Mouse (Mus musculus) gastrocnemius, adult 2 months (tissue): ENCODE measurements at regions not wholly inside any gene's neighbourhood (a gene's known extent, or its start where the extent isn't known, plus 50 kb on each side); places are given as distances from the start of the nearest gene placed in this dataset.
"Not testable (repeated sequence)": the region's sequence is repeated elsewhere in the genome, so short reads cannot be mapped to it uniquely, and the experiment has no call there.

ENCODE experiments used
- DNase-seq: peaks from one replicate; pipeline ENCODE4 v3.0.0; 2022
- H3K27ac ChIP-seq: fragments of 200-600 bp; 2 replicates; pipeline ENCODE4 v1.8.1; 2022; ENCODE audit warnings: mild to moderate bottlenecking
- H3K4me3 ChIP-seq: fragments of 200-600 bp; 2 replicates; pipeline ENCODE4 v1.8.1; 2022; ENCODE audit warnings: mild to moderate bottlenecking, moderate library complexity
- CTCF ChIP-seq: fragments of 200-600 bp; IDR thresholded peaks from 2 replicates; pipeline ENCODE4 v1.8.1; 2022; ENCODE audit warnings: antibody characterized with exemption, mild to moderate bottlenecking, moderate library complexity
- intact Hi-C: fragments of 180-260 bp; cut with DNase I; formaldehyde crosslinking; loops from one replicate; pipeline ENCODE4 v1.15.1; 2025

DNA sequence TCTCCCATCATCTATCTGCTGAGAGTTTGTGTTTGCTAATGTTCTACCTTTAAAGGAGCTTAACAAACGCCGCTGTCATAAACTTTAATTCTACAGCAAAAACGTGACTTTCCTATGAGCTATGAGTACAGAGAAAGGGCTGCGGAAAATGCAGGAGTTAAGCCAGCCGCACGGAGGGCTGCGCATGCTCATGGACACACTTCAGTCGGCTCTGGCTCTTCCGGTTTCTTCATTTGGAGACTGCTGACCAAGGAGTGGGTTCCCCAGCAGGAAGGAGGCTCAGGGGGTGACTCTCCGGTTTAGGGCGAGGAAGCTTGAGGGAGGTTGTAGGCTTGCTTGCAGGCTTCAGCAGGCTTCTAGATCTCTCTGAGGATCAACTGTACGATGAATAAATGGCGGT lies 59.3 kb downstream of the Sox2 start:
- no peak for TF ChIP-seq CTCF

DNA sequence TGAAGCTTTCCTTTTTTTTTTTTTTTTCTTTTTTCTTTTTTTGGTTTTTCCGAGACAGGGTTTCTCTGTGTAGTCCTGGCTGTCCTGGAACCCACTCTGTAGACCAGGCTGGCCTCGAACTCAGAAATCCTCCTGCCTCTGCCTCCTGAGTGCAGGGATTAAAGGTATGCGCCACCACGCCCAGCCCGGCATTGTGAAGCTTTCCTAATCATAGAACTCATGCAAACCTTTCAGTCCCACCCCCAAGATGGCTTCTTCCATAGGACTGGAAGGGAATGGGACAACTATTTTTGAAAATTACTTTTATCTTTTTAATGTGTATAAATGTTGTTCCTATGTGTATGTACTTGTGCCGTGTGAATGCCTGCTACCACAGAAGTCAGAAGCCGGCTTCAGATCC lies 61.9 kb downstream of the Sox2 start:
- intact Hi-C loops, DNase-seq, H3K4me3 ChIP-seq, H3K27ac ChIP-seq: not testable (repeated sequence)

More for the DNA sequence above, 59.3 kb downstream of the Sox2 start:
- Histone ChIP-seq H3K27ac (no peak overlapping the region), H3K4me3 (no peak overlapping the region)
- intact Hi-C loops: no loop called here
- DNase-seq: no peak

DNA sequence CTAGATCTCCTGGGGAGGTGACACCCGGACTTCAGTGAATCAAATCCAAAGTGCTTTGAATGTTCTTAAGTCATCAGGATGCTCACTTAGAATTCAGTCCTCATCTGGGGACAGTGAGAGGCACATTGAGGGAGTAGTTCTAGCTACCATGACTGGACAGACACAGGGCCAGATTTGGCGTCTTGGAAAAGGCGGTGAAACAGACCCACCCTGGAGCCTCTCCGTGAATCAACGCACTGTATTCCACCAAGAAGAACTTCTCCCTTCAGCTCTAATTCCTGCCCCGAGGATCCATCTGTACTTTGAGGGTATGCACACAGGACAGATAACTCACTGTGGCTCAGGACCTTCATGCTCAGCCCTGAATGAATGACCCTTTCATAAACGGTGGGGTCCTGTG lies 72.3 kb downstream of the Sox2 start:
- no peak overlapping the region for H3K4me3 ChIP-seq
- DNase-seq: no peak
- TF ChIP-seq CTCF: no peak
- intact Hi-C loops: no loop called here
- no peak overlapping the region for H3K27ac ChIP-seq

DNA sequence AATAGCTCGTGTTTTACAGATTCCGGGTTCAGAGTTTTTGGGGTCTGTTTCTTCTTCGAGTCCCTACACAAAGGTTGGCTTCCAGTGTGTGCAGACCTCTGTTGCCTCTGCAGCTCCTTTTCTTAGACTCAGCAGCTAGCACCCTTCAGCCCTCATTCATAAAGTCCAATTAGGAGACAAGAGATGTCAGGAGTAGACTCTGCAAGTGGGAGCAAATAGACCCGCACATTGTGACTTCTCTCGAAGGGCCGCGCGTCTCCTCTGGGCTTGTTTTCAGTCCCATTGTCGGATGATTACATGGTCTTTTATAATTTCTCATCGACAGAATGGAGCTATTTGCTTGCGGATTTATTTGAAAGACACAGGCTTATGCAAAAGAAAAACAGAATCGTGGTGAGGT lies 76.8 kb downstream of the Sox2 start:
- no peak overlapping the region for H3K27ac ChIP-seq
- H3K4me3 ChIP-seq: no peak overlapping the region
- intact Hi-C loops: no loop called here
- TF ChIP-seq CTCF: no peak
- no peak for DNase-seq

DNA sequence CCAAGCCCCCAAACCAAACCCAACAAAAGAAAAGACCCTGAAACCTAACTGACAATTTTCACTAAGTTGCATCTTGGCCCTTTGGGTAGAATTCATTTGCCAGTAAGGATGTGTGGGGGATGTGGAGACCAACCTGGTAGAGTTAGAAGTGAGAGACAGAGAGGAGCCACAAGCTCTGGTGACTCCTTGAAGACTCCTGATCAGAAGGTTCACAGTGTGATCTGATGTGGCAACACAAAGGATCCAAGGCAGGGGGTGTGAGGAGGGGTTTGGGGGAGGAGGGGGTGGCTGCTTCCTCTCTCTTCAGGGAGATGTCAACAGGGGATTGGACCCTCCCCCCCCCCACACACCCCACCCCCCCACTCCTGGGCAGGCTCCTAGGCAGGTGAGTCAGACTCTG lies 78.1 kb downstream of the Sox2 start:
- H3K4me3 ChIP-seq: no peak overlapping the region
- intact Hi-C loops: no loop called here
- no peak overlapping the region for H3K27ac ChIP-seq
- DNase-seq: no peak
- no peak for TF ChIP-seq CTCF

DNA sequence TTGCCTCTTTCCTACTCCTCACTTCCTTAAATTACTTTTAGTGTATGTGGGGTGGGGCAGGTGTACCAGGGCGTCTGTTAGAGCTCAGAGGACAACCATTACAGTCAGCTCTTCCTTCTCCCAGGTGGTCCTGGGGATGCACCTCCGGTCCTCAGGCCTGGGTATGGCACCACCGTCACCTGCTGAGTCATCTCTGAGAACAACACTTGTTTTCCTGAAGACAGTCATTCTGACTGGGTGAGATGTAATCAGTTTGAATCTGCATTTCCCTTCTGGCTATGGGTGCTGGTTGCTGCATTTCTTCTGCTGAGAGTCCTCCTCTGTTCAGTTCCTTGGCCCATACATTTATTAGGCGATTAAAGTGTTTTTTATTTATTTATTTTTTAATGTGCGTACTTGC lies 84.8 kb downstream of the Sox2 start:
- Histone ChIP-seq H3K27ac (no peak overlapping the region), H3K4me3 (no peak overlapping the region)
- intact Hi-C loops: no loop called here
- TF ChIP-seq CTCF: no peak
- DNase-seq: no peak

DNA sequence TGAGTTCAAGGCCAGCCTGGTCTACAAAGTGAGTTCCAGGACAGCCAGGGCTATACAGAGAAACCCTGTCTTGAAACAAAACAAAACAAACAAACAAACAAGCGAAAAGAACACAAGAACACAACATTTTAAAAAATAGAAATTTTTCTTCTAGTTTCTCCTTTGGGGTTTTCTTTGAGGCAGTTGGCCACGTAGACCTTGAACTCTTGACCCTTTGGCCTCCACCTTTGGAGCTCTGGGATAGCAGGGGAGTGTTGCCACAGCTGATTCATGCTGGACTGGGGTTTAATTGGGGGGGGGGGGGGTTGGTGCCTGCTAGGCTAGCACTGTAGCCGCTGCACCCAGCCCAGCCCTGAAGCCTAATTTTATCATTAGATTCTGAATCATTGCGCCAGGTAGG lies 87.8 kb downstream of the Sox2 start:
- Histone ChIP-seq H3K27ac (no peak overlapping the region), H3K4me3 (no peak overlapping the region)
- no peak for TF ChIP-seq CTCF
- no peak for DNase-seq
- intact Hi-C loops: no loop called here

DNA sequence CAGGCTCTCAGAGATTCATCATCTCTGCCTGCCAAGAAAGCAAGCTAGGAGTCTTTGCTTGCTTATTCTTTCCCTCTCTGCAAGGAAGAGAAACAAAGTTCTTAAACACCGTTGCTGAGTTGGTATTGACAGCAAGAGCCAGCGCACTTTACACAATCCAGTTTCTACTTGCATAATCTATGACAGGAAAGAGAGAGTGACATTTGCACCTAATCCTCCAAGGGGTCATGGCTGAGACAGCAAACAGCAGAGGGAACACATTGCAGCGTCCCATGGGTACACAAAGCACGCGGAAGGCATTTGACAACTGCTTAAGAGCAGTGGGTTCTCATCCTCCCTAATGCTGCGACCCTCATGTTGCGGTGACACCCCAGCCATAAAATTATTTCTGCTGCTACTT lies 88.7 kb downstream of the Sox2 start:
- intact Hi-C loops: no loop called here
- Histone ChIP-seq H3K27ac (no peak overlapping the region), H3K4me3 (no peak overlapping the region)
- DNase-seq: no peak
- TF ChIP-seq CTCF: no peak

DNA sequence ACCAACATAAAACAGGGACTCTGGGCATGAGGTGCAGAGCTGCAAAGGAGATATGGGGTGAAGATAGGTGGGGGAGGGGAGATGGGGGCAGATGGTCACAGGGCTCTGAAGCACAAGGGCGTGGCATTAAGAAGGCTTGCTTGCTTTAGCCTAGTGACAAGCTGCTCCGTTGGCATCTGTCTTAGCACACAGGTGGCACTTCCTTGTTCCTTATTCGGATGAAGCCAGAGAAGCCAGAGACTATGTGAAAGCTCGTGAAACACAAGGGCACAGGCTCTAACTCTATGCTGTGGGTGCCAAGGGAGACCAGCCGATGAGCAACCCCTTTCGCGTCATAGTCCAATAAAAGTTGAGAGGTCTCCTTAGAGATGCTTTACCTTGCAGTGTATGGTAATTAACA lies 89.5 kb downstream of the Sox2 start:
- H3K4me3 ChIP-seq: no peak overlapping the region
- intact Hi-C loops: no loop called here
- no peak for DNase-seq
- no peak for TF ChIP-seq CTCF
- H3K27ac ChIP-seq: no peak overlapping the region

DNA sequence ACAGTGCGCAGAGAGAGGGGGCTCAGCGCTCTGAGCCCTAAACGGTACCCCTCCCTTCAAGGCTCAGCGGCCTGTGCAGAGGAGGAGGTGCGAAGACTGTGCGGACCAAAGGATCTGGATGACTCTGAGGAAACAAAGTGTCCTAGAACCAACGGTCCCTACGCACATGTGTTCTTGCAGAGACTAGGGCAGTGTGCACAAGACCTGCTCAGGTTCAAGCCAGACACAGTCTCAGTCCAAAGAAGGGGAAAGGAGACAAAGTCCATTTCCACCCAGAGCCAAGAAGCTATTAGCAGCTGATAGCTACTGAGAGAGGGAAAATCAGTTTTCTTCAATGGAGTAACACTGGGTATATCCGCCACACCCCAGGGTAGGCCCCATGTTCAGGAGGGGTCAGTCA lies 89.9 kb downstream of the Sox2 start:
- no peak overlapping the region for H3K27ac ChIP-seq

DNA sequence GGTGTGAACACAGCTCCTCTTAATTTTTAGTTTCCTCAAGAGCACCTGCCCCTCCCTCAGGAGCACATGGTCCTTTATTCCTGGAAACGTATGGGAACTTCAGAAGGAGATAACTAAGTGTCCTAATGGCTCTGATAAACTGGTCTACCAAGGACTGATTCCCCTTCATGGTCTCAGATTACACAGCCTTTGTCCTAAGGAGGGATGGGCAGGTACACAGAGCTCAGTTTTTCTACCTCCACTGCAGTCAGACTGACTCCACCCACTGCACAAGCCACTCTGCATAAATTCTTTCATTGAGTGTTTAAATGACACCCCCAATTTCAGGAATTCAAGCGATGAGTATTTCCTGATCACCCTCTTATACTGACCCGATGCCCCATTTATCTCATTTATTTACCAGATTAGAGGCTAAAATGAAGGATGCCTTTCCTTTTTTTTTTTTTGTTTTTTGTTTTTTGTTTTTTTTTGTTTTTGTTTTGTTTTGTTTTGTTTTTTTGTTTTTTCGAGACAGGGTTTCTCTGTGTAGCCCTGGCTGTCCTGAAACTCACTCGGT lies 95.1 kb downstream of the Sox2 start:
- Histone ChIP-seq H3K4me3 (no peak overlapping the region), H3K27ac (no peak overlapping the region)
- no peak for DNase-seq
- intact Hi-C loops: no loop called here
- TF ChIP-seq CTCF: no peak

More for the DNA sequence above, 89.9 kb downstream of the Sox2 start:
- no peak for TF ChIP-seq CTCF
- H3K4me3 ChIP-seq: no peak overlapping the region
- intact Hi-C loops: no loop called here
- DNase-seq: no peak

DNA sequence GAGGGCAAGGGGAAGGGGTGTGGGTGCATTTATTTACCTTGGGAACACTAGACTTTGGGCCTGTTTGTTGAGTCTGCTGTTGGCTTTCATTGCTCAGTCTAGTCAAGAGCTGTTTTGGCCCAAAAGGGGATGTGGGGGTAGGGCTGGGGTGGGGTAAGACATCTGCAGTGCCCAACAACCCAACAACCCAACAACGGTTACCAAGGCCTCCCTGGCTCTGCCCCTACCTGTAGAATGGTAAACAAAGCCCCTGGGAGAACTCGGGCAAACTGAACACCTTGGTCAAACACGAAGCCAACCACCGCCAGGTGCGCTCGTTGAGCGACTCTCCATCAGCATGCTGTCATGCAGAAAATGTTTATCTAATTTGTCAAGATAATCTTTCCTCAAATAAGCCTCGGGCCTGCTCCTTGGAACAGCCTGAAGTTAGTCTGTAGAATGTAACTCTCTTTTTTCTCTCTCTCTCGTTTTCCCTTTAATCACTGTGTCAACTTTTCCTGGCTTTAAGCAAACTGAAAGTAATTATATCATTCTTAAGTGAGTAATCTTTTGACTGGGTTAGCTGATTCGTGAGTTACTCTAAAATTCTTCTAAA lies 97.4 kb downstream of the Sox2 start:
- no peak for DNase-seq
- Histone ChIP-seq H3K4me3 (no peak overlapping the region), H3K27ac (no peak overlapping the region)
- no peak for TF ChIP-seq CTCF
- intact Hi-C loops: no loop called here

DNA sequence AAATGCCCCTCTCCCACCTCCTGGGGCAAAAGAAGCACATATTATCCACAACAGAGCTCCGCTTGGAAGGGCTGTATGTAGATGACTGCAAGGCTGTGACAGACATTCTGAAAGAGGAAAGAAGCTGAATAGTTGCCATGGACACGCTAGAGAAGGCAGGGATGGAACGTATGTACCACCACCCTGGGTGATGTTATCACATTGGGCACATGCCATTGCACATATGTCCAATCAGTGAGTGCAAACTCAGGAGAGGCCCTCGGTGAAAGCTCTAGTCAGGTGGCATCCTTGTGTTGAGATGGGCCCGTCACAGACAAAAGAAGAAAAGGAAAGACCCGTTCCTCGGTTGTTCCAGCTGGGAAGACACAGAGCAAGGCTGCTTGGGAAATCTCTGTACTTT lies 99.8 kb downstream of the Sox2 start:
- Histone ChIP-seq H3K27ac (no peak overlapping the region), H3K4me3 (no peak overlapping the region)
- intact Hi-C loops: no loop called here
- DNase-seq: no peak
- TF ChIP-seq CTCF: no peak

DNA sequence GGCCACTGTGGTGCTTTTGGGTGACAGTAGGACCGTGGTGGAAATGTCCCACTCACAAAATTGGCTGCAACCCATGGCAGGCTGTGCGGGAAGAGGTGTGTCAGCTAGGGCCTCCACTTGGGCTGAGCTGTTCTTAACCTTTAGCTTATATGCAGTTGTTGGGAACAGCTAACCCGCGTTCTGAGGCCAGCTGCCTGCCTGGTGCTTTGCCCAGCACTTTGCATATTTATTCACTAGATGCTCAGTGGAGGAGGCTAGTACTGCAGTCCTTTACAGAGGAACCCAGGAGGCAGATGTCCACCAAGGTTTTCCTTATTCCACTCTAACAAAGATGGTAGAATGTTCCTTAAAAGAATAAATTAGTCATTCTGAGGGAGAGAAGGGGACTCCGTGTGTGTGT lies 101.3 kb downstream of the Sox2 start:
- no peak for DNase-seq
- Histone ChIP-seq H3K27ac (no peak overlapping the region), H3K4me3 (no peak overlapping the region)
- intact Hi-C loops: no loop called here
- no peak for TF ChIP-seq CTCF
